Mouse (Mus musculus) liver, postnatal 0 days (tissue): ENCODE data around the gene Stt3b. TPM values are rescaled to one million over a fixed set of nuclear protein-coding genes. Genes with fewer than 3 reads are reported as not detected.

Source experiments
- ATAC-seq: fragments of 200-750 bp; cut with Nextera tagmentation; 2 replicates; pipeline ENCODE4 v1.8.0; 2017; ENCODE audit warnings: mild to moderate bottlenecking, moderate library complexity
- DNase-seq: peaks from one replicate; pipeline ENCODE4 v3.0.0-alpha.2; 2016
- H3K27ac ChIP-seq: fragments of 300-500 bp; sonication (generic); 2 replicates; pipeline ENCODE4 v1.5.1; 2014; ENCODE audit warnings: antibody characterized with exemption, moderate library complexity, mild to moderate bottlenecking, low read depth
- H3K27me3 ChIP-seq: fragments of 300-500 bp; sonication (generic); 2 replicates; pipeline ENCODE4 v1.6.1; 2014; ENCODE audit warnings: low read length, control low read depth, mixed read lengths; ENCODE audit not compliant: insufficient read depth
- H3K36me3 ChIP-seq: fragments of 300-500 bp; sonication (generic); replicated peaks from 2 replicates; pipeline ENCODE4 v1.6.1; 2014; ENCODE audit warnings: mild to moderate bottlenecking, control low read depth, low read length, moderate library complexity, mixed read lengths; ENCODE audit not compliant: insufficient read depth
- H3K4me1 ChIP-seq: fragments of 300-500 bp; sonication (generic); 2 replicates; pipeline ENCODE4 v1.6.1; 2014; ENCODE audit warnings: antibody characterized with exemption, mild to moderate bottlenecking, control low read depth; ENCODE audit not compliant: insufficient read depth
- H3K4me2 ChIP-seq: fragments of 300-500 bp; sonication (generic); 2 replicates; pipeline ENCODE4 v1.6.1; 2014; ENCODE audit warnings: low read depth, mild to moderate bottlenecking, low read length, moderate library complexity, mixed read lengths
- H3K4me3 ChIP-seq: fragments of 300-500 bp; sonication (generic); 2 replicates; pipeline ENCODE4 v1.5.1; 2014; ENCODE audit warnings: low read depth, low read length
- H3K9ac ChIP-seq: fragments of 300-500 bp; sonication (generic); replicated peaks from 2 replicates; pipeline ENCODE4 v1.6.1; 2014; ENCODE audit warnings: mild to moderate bottlenecking, moderate library complexity
- H3K9me3 ChIP-seq: fragments of 300-500 bp; sonication (generic); 2 replicates; pipeline ENCODE4 v1.6.1; 2016; ENCODE audit warnings: mild to moderate bottlenecking, control low read depth, low read length, mixed read lengths
- CTCF ChIP-seq: sonication (generic); IDR thresholded peaks from 2 replicates; pipeline ENCODE4 v1.5.1; 2016; ENCODE audit warnings: antibody characterized with exemption, low read depth
- EP300 ChIP-seq: IDR thresholded peaks from 2 replicates; pipeline ENCODE4 v1.6.1; 2016; ENCODE audit warnings: antibody characterized with exemption, low read depth, mild to moderate bottlenecking
- WGBS: fragments of 180-500 bp; shearing (Covaris S2); extraction: QIAGEN DNeasy Blood & Tissue Kit; methylation state at CpG from one replicate; pipeline ENCODE4 v1.1.7; 2014; ENCODE audit not compliant: insufficient replicate concordance; 5-methylcytosine and 5-hydroxymethylcytosine counted together
- polyA plus RNA-seq: library from polyadenylated mRNA; unstranded; fragments of >200 nt; fragmentation: Nextera tagmentation; extraction: Ambion mirVana; gene quantifications from 2 replicates; pipeline ENCODE4 v1.2.1, GENCODE M21; 2015

The Stt3b gene
- polyA plus RNA-seq, 1 experiment from 2014 or later: 43.8 TPM

DNA sequence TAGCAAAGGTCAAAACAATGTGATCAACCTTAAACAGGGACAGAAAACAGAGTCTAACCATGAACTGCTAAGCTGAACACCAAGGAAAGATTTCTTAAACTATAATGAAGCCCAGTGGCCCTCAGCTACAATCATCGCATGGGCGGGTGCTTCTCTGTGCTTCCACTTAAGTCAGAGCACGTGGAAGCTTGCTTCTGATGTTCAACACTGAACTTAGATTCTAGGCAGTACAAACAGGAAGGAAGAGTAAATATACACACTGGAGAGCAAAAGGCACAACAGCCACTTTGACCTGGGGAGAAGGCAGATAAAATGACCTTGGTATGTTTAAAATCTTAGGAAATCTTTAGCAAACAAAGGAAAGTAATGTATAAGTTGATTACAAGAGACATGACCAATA, 38.7 kb downstream of the Stt3b start:
- ATAC-seq: peak; percentile 70
- H3K36me3 ChIP-seq: peaks cover 19% of the 10 kb centered on the region
- no peak for DNase-seq

DNA sequence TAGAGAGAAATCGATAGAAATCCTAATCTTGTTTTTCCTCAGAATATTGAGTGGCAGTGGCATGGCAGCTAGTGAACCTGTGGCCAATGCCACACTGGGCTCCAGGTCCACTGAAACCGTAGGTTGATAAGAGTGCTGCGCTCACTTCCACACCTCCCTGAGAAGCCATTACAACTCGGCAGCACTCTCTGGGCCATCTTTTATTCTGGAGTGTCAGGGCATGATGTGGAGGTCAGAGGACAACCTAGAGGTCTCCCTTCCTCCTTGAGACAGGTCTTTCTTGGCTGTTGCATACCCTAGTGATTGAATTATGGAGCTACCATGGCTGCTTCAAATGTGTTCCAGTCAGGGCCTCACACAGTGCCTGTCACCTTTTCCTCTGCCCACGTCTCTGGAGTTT, 48.3 kb downstream of the Stt3b start:
- no peak for DNase-seq
- no peak overlapping the region for H3K9ac ChIP-seq
- peaks cover 37% of the 10 kb centered on the region for H3K36me3 ChIP-seq
- H3K4me1 ChIP-seq: no peaks in the 10 kb centered on the region
- H3K27ac ChIP-seq: no peak overlapping the region
- H3K4me3 ChIP-seq: no peak overlapping the region
- no peaks in the 10 kb centered on the region for H3K27me3 ChIP-seq
- H3K9me3 ChIP-seq: no peaks in the 10 kb centered on the region
- TF ChIP-seq CTCF (no peak), EP300 (no peak)
- 76% methylated on average over 5 of the region's 5 CpGs for WGBS
- no peak overlapping the region for H3K4me2 ChIP-seq
- no peak for ATAC-seq

More for the DNA sequence above, 38.7 kb downstream of the Stt3b start:
- Histone ChIP-seq H3K4me2 (no peak overlapping the region), H3K4me1 (peaks cover 3% of the 10 kb centered on the region; the same call in 1 of the 2 replicates), H3K9me3 (no peaks in the 10 kb centered on the region), H3K27ac (peak overlapping the region; percentile 60; the same call in 1 of the 2 replicates), H3K27me3 (no peaks in the 10 kb centered on the region), H3K4me3 (no peak overlapping the region), H3K9ac (no peak overlapping the region)
- WGBS: 74% methylated on average over 3 of the region's 3 CpGs
- TF ChIP-seq CTCF (no peak), EP300 (no peak)

DNA sequence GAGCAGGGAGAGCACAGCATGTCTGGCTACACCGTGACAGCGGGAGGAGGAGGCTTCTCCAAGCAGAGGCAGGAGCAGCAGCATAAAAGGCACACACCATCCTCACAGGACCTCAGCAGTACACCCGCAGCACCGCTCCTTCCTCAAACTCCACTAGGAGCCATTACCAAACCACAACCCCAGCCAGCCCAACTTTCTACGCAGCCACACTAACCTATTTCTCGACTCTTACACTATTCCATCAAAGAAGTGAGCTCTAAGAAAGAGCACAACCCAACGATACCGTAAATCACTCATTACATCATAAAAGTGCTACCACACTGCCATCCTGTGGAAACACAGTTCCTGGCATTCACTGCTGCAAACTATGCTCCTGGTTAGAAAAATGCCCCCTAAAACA, 48.8 kb downstream of the Stt3b start:
- H3K27ac ChIP-seq: no peak overlapping the region
- WGBS: 71% methylated on average over 8 of the region's 8 CpGs

DNA sequence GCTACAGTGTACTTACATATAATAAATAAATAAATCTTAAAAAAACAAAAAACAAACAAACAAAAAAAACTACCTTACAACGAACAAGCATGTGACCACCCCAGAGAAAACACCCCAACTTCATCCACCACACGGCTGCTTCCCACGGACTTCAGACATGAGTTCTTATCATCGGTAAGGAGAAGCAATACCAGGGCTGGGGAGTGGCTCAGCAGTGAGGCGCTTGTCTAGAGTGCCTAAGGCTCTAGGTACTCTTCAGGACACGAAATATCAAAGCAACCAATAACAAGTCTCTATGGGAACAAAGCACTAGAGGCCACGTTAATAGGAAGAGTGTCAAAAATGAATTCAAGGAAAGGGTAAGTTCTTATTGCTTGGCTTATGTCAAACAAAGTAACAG, 49.8 kb downstream of the Stt3b start:
- no peaks in the 10 kb centered on the region for H3K27me3 ChIP-seq
- TF ChIP-seq CTCF (no peak), EP300 (no peak)
- ATAC-seq: no peak
- 67% methylated on average over 7 of the region's 7 CpGs for WGBS
- H3K9ac ChIP-seq: no peak overlapping the region
- H3K4me2 ChIP-seq: no peak overlapping the region
- peaks cover 38% of the 10 kb centered on the region for H3K36me3 ChIP-seq
- no peaks in the 10 kb centered on the region for H3K4me1 ChIP-seq
- no peak overlapping the region for H3K4me3 ChIP-seq
- no peaks in the 10 kb centered on the region for H3K9me3 ChIP-seq
- DNase-seq: no peak
- H3K27ac ChIP-seq: no peak overlapping the region

More for the DNA sequence above, 48.8 kb downstream of the Stt3b start:
- H3K9me3 ChIP-seq: no peaks in the 10 kb centered on the region
- no peak overlapping the region for H3K9ac ChIP-seq
- peaks cover 38% of the 10 kb centered on the region for H3K36me3 ChIP-seq
- no peak overlapping the region for H3K4me3 ChIP-seq
- no peak for DNase-seq
- TF ChIP-seq EP300 (no peak), CTCF (peak; percentile 50)
- no peak overlapping the region for H3K4me2 ChIP-seq
- no peaks in the 10 kb centered on the region for H3K4me1 ChIP-seq
- H3K27me3 ChIP-seq: no peaks in the 10 kb centered on the region
- no peak for ATAC-seq

DNA sequence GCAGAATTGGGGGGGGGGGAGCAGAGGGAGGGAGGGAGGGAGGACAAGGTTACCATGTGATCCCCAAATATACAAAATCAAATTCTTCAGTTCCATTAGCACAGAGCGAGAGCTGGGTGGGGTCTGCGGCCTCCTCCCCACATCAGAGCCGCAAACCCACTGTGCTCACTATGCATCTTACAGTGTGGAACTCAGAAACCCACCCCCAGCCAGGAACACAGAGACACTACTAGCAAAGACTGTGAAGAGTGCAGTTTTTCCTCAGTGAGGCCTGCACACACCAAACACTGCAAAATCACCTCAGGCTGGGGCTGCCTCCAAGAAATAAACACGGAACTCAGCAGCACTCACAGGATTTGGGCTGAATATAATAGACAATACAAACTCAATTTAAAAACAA, 50.4 kb downstream of the Stt3b start:
- peaks cover 40% of the 10 kb centered on the region for H3K36me3 ChIP-seq
- no peak overlapping the region for H3K4me2 ChIP-seq
- no peak overlapping the region for H3K4me3 ChIP-seq
- no peaks in the 10 kb centered on the region for H3K4me1 ChIP-seq
- H3K27ac ChIP-seq: no peak overlapping the region
- no peaks in the 10 kb centered on the region for H3K27me3 ChIP-seq
- ATAC-seq (no peak), DNase-seq (no peak)
- no peaks in the 10 kb centered on the region for H3K9me3 ChIP-seq
- TF ChIP-seq CTCF (no peak), EP300 (no peak)
- WGBS: 85% methylated on average over 4 of the region's 4 CpGs
- no peak overlapping the region for H3K9ac ChIP-seq

DNA sequence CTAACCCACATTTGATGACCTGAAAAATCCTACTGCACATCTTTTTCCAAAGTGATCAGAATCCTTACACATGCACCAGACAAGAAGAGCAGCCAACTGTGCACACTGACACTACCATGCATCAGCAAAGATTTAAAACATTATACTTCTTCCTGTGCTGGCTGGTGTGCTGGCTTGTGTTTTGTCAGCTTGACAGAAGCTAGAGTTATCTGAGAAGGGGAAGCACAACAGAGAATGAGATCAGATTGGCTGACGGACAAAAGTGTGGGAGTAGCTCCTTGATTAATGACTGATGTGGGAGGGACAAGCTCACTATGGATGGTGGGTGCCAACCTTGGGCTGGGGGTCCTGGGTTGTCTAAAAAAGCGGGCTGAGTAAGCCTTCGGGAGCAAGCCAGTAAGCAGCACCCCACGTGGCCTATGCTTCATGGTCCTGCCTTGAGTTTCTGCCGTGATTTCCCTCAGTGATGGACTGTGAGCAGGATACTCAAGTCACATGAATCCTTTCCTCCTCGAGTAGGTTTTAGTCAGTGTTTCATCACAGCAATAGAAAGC, 52.4 kb downstream of the Stt3b start:
- WGBS: 82% methylated on average over 6 of the region's 6 CpGs
- Histone ChIP-seq H3K4me1 (no peaks in the 10 kb centered on the region), H3K27ac (no peak overlapping the region), H3K27me3 (no peaks in the 10 kb centered on the region), H3K4me2 (no peak overlapping the region), H3K36me3 (peaks cover 55% of the 10 kb centered on the region), H3K9ac (no peak overlapping the region), H3K9me3 (no peaks in the 10 kb centered on the region), H3K4me3 (no peak overlapping the region)
- ATAC-seq (no peak), DNase-seq (no peak)
- TF ChIP-seq CTCF (no peak), EP300 (no peak)

DNA sequence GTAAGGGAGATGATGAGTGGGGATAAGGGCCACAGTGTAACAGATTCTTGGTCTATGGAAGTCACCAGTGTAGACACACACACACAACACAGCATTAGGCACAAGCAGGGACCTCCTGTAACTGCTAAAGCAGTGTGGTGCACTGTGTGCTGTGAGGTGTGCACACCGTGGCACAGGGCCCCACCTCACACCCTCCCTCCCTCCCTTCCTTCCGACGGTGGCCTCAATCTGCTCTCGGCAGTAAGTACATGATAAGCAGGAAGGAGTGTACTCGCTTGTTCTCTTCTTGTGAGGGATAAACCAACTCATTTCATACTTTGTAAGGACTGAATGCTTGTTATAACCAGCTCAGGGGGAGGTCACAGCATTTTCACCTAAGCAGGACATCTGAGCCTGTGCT, 61.1 kb downstream of the Stt3b start:
- Histone ChIP-seq H3K4me2 (no peak overlapping the region), H3K36me3 (peaks cover 84% of the 10 kb centered on the region), H3K27me3 (no peaks in the 10 kb centered on the region), H3K9ac (no peak overlapping the region), H3K9me3 (no peaks in the 10 kb centered on the region), H3K27ac (no peak overlapping the region), H3K4me3 (no peak overlapping the region), H3K4me1 (no peaks in the 10 kb centered on the region)
- 0 out of 2 replicates have a peak, but pooled peaks have one; percentile 45 for ATAC-seq
- TF ChIP-seq CTCF (no peak), EP300 (no peak)
- 45% methylated on average over 5 of the region's 5 CpGs for WGBS
- DNase-seq: no peak
